Mouse (Mus musculus): ENCODE data around the gene Heatr6. TPM values are rescaled to one million over a fixed set of nuclear protein-coding genes. Genes with fewer than 3 reads are reported as not detected.

Gene Heatr6
- polyA plus RNA-seq, 1 experiment from 2014 or later, result 37.4 TPM

- Histone ChIP-seq H3K4me3 (no peak overlapping the region), H3K4me1 (no peaks in the 10 kb centered on the region), H3K9ac (replicated peaks) (no peak overlapping the region), H3K27me3 (no peaks in the 10 kb centered on the region), H3K9me3 (no peaks in the 10 kb centered on the region), H3K27ac (replicated peaks) (no peak overlapping the region), H3K4me2 (replicated peaks) (no peak overlapping the region), H3K36me3 (no peaks in the 10 kb centered on the region)
- 74% methylated on average over 4 of the region's 4 CpGs for WGBS
- ATAC-seq (ENCODE audit: low FRiP score, low read depth), result no peak
Measured at GRCm38 (mm10) chr11:83791133-83791532, 37.6 kb downstream of the Heatr6 start.

GRCm38 (mm10) chr11:83792316-83792914 is 38.9 kb downstream of the Heatr6 start:
- Histone ChIP-seq H3K4me1 (no peaks in the 10 kb centered on the region), H3K4me2 (replicated peaks) (no peak overlapping the region), H3K4me3 (no peak overlapping the region), H3K9me3 (no peaks in the 10 kb centered on the region), H3K27ac (replicated peaks) (no peak overlapping the region), H3K9ac (replicated peaks) (no peak overlapping the region), H3K36me3 (no peaks in the 10 kb centered on the region), H3K27me3 (no peaks in the 10 kb centered on the region)
- no peak for ATAC-seq (ENCODE audit: low FRiP score, low read depth)
- WGBS, result 86% methylated on average over 12 of the region's 12 CpGs

- Histone ChIP-seq H3K9me3 (no peaks in the 10 kb centered on the region), H3K27me3 (no peaks in the 10 kb centered on the region), H3K9ac (replicated peaks) (no peak overlapping the region), H3K36me3 (no peaks in the 10 kb centered on the region), H3K27ac (replicated peaks) (no peak overlapping the region), H3K4me2 (replicated peaks) (no peak overlapping the region), H3K4me1 (no peaks in the 10 kb centered on the region), H3K4me3 (no peak overlapping the region)
- WGBS, result 87% methylated on average over 14 of the region's 14 CpGs
- ATAC-seq (ENCODE audit: low FRiP score, low read depth), result no peak
Measured at GRCm38 (mm10) chr11:83793264-83793663, 39.8 kb downstream of the Heatr6 start.

GRCm38 (mm10) chr11:83796112-83796511 is 42.6 kb downstream of the Heatr6 start:
- WGBS, result 73% methylated on average over 6 of the region's 6 CpGs
- no peaks in the 10 kb centered on the region for H3K27me3 ChIP-seq
- no peak overlapping the region for H3K9ac ChIP-seq (replicated peaks)
- no peaks in the 10 kb centered on the region for H3K9me3 ChIP-seq
- no peaks in the 10 kb centered on the region for H3K4me1 ChIP-seq
- no peaks in the 10 kb centered on the region for H3K36me3 ChIP-seq
- H3K4me3 ChIP-seq, result no peak overlapping the region
- no peak overlapping the region for H3K4me2 ChIP-seq (replicated peaks)
- ATAC-seq (ENCODE audit: low FRiP score, low read depth), result no peak
- no peak overlapping the region for H3K27ac ChIP-seq (replicated peaks)

GRCm38 (mm10) chr11:83796980-83797608 is 43.6 kb downstream of the Heatr6 start:
- Histone ChIP-seq H3K4me1 (no peaks in the 10 kb centered on the region), H3K9me3 (no peaks in the 10 kb centered on the region), H3K9ac (replicated peaks) (no peak overlapping the region), H3K4me2 (replicated peaks) (no peak overlapping the region), H3K27me3 (no peaks in the 10 kb centered on the region), H3K27ac (replicated peaks) (no peak overlapping the region), H3K36me3 (no peaks in the 10 kb centered on the region), H3K4me3 (no peak overlapping the region)
- 83% methylated on average over 10 of the region's 10 CpGs for WGBS
- no peak for ATAC-seq (ENCODE audit: low FRiP score, low read depth)

- Histone ChIP-seq H3K27ac (replicated peaks) (no peak overlapping the region), H3K4me2 (replicated peaks) (no peak overlapping the region), H3K36me3 (no peaks in the 10 kb centered on the region), H3K27me3 (peaks cover 4% of the 10 kb centered on the region), H3K9ac (replicated peaks) (no peak overlapping the region), H3K4me3 (no peak overlapping the region), H3K9me3 (no peaks in the 10 kb centered on the region), H3K4me1 (no peaks in the 10 kb centered on the region)
- 75% methylated on average over 12 of the region's 12 CpGs for WGBS
- ATAC-seq (ENCODE audit: low FRiP score, low read depth), result no peak
Measured at GRCm38 (mm10) chr11:83799871-83800430, 46.5 kb downstream of the Heatr6 start.

- Histone ChIP-seq H3K27me3 (peaks cover 4% of the 10 kb centered on the region), H3K36me3 (no peaks in the 10 kb centered on the region), H3K9ac (replicated peaks) (no peak overlapping the region), H3K4me1 (no peaks in the 10 kb centered on the region), H3K27ac (replicated peaks) (no peak overlapping the region), H3K4me2 (replicated peaks) (no peak overlapping the region), H3K4me3 (no peak overlapping the region), H3K9me3 (no peaks in the 10 kb centered on the region)
- 65% methylated on average over 8 of the region's 8 CpGs for WGBS
- ATAC-seq (ENCODE audit: low FRiP score, low read depth), result no peak
Measured at GRCm38 (mm10) chr11:83802166-83802565, 48.7 kb downstream of the Heatr6 start.

GRCm38 (mm10) chr11:83802581-83802980 is 49.1 kb downstream of the Heatr6 start:
- 94% methylated on average over 4 of the region's 4 CpGs for WGBS
- ATAC-seq (ENCODE audit: low FRiP score, low read depth), result no peak

GRCm38 (mm10) chr11:83810441-83810840 is 56.9 kb downstream of the Heatr6 start:
- H3K4me3 ChIP-seq, result no peak overlapping the region
- H3K27me3 ChIP-seq, result no peaks in the 10 kb centered on the region
- H3K9ac ChIP-seq (replicated peaks), result no peak overlapping the region
- no peaks in the 10 kb centered on the region for H3K36me3 ChIP-seq
- no peak overlapping the region for H3K4me2 ChIP-seq (replicated peaks)
- H3K27ac ChIP-seq (replicated peaks), result no peak overlapping the region
- no peaks in the 10 kb centered on the region for H3K4me1 ChIP-seq
- 61% methylated on average over 8 of the region's 8 CpGs for WGBS
- no peaks in the 10 kb centered on the region for H3K9me3 ChIP-seq
- ATAC-seq (ENCODE audit: low FRiP score, low read depth), result no peak

More at GRCm38 (mm10) chr11:83802581-83802980, 49.1 kb downstream of the Heatr6 start:
- no peaks in the 10 kb centered on the region for H3K9me3 ChIP-seq
- peaks cover 4% of the 10 kb centered on the region for H3K27me3 ChIP-seq
- H3K9ac ChIP-seq (replicated peaks), result no peak overlapping the region
- no peaks in the 10 kb centered on the region for H3K4me1 ChIP-seq
- no peak overlapping the region for H3K27ac ChIP-seq (replicated peaks)
- H3K4me2 ChIP-seq (replicated peaks), result no peak overlapping the region
- no peaks in the 10 kb centered on the region for H3K36me3 ChIP-seq
- no peak overlapping the region for H3K4me3 ChIP-seq

GRCm38 (mm10) chr11:83815191-83815590 is 61.7 kb downstream of the Heatr6 start:
- Histone ChIP-seq H3K4me3 (no peak overlapping the region), H3K27ac (replicated peaks) (no peak overlapping the region), H3K9ac (replicated peaks) (no peak overlapping the region), H3K9me3 (no peaks in the 10 kb centered on the region), H3K36me3 (no peaks in the 10 kb centered on the region), H3K27me3 (no peaks in the 10 kb centered on the region; the same call in 1 of the 2 replicates), H3K4me2 (replicated peaks) (no peak overlapping the region), H3K4me1 (no peaks in the 10 kb centered on the region; the same call in 1 of the 2 replicates)
- ATAC-seq (ENCODE audit: low FRiP score, low read depth), result no peak
- WGBS, result 88% methylated on average over 5 of the region's 5 CpGs

- Histone ChIP-seq H3K4me2 (replicated peaks) (no peak overlapping the region), H3K4me1 (no peaks in the 10 kb centered on the region; the same call in 1 of the 2 replicates), H3K27me3 (no peaks in the 10 kb centered on the region; the same call in 1 of the 2 replicates), H3K27ac (replicated peaks) (no peak overlapping the region), H3K36me3 (no peaks in the 10 kb centered on the region), H3K9me3 (no peaks in the 10 kb centered on the region), H3K9ac (replicated peaks) (no peak overlapping the region), H3K4me3 (no peak overlapping the region)
- WGBS, result 10% methylated on average over 9 of the region's 9 CpGs
- no peak for ATAC-seq (ENCODE audit: low FRiP score, low read depth)
Measured at GRCm38 (mm10) chr11:83815628-83816027, 62.1 kb downstream of the Heatr6 start.

GRCm38 (mm10) chr11:83817048-83817447 is 63.6 kb downstream of the Heatr6 start:
- ATAC-seq (ENCODE audit: low FRiP score, low read depth), result no peak

More at GRCm38 (mm10) chr11:83817048-83817447, 63.6 kb downstream of the Heatr6 start:
- WGBS, result 69% methylated on average over 6 of the region's 6 CpGs
- no peaks in the 10 kb centered on the region for H3K36me3 ChIP-seq
- no peak overlapping the region for H3K4me2 ChIP-seq (replicated peaks)
- no peak overlapping the region for H3K4me3 ChIP-seq
- no peaks in the 10 kb centered on the region; the same call in 1 of the 2 replicates for H3K27me3 ChIP-seq
- H3K4me1 ChIP-seq, result no peaks in the 10 kb centered on the region; the same call in 1 of the 2 replicates
- H3K9ac ChIP-seq (replicated peaks), result no peak overlapping the region
- no peak overlapping the region for H3K27ac ChIP-seq (replicated peaks)
- H3K9me3 ChIP-seq, result no peaks in the 10 kb centered on the region
